Mouse (Mus musculus): ENCODE data around the gene Abcc5. TPM values are rescaled to one million over a fixed set of nuclear protein-coding genes. Genes with fewer than 3 reads are reported as not detected.
A peak's percentile ranks its signal among the peaks of the same experiment; 100 is the strongest.
"Not testable (repeated sequence)": the region's sequence is repeated elsewhere in the genome, so short reads cannot be mapped to it uniquely, and the experiment has no call there.

The Abcc5 gene
- polyA plus RNA-seq (2014; fragmentation: Nextera tagmentation; extraction: Ambion mirVana), result 54.6 and 66.1 TPM in 2 replicates

DNA sequence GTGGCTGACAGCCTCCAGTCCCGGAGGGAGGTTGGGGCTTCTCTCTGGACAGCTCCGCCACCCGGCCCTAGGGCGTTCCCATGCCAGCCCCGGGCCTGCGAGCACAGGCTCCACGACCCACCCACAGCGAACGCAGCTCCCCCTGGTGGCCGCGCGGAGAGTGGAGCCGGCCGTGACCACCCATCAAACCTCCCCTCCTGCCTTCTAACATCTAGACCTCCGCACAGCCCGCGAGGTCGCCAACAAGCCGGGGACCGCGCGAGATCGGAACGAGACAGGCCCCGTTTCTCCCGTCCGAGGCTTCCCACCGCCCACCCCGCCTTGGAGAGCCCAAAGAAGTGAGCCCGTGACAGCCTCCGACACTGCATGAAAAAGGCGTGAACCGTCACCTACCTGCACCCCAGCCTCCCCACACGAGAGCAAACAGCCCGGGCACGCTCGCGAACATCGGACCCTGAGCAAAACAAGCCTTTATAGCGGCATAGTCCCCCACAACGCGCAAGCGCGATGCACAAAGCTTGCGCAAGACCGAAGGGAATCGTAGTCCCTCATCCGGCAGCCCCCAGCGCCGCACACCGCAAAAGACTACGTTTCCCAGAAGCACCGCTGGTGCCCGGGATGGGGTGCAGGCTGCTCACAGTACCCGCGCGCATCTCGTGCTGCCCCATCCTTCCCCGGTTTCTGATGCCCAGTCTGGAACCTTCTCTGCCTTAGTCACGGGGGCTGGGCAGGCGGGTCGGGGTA is at the start of gene Abcc5:
TSS of gene Abcc5 (minus strand) at position 540 of the 744 bp plus-strand sequence.
- Histone ChIP-seq H3K9me3 (replicated peaks; ENCODE audit: control insufficient read depth, low read length) (no peaks in the 10 kb centered on the region), H3K4me1 (ENCODE audit: control insufficient read depth, insufficient read depth, low read length) (peaks cover 12% of the 10 kb centered on the region), H3K9ac (ENCODE audit: low read depth, low read length) (peak within 1 kb of the TSS; percentile 91), H3K27ac (ENCODE audit: low read depth, low read length) (peak within 1 kb of the TSS; percentile 82), H3K4me2 (peak within 1 kb of the TSS; percentile 80), H3K27me3 (ENCODE audit: control insufficient read depth, insufficient read depth, low read length) (no peaks in the 10 kb centered on the region), H3K36me3 (ENCODE audit: control insufficient read depth, insufficient read depth, low read length) (no peaks in the 10 kb centered on the region), H3K4me3 (ENCODE audit: low read depth, low read length) (peak within 1 kb of the TSS; percentile 83)
- under 1% methylated on average over 62 of the region's 62 CpGs for WGBS (ENCODE audit: insufficient replicate concordance)
- ATAC-seq (replicated peaks; ENCODE audit: insufficient number of reproducible peaks, low FRiP score, low TSS enrichment), result peak; percentile 94

DNA sequence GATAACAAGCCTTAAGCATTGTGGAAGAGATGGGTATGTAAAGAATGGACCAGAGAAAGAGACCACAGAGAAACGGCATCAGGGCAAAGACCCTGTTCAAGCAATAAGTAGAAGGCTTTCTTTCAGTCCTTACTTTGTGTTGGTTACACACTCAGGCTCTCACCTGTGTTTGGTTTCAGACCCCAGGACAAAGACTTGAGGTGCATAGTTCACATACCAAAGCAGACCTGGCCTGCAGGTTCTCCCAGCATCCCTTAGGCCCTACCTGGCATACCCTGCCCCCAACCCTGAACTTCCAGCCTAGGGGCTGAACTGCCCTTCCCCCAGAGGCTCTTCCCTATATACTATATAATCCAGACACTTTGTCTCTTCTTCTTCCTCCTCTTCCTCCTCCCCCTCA is 49.1 kb upstream of the Abcc5 start:
- no peak for ATAC-seq (replicated peaks; ENCODE audit: insufficient number of reproducible peaks, low FRiP score, low TSS enrichment)
- H3K4me3 ChIP-seq (ENCODE audit: low read depth, low read length), result no peak overlapping the region
- no peak overlapping the region for H3K4me2 ChIP-seq
- 96% methylated on average over 1 of the region's 1 CpGs for WGBS (ENCODE audit: insufficient replicate concordance)
- no peaks in the 10 kb centered on the region for H3K27me3 ChIP-seq (ENCODE audit: control insufficient read depth, insufficient read depth, low read length)
- peaks cover 12% of the 10 kb centered on the region for H3K4me1 ChIP-seq (ENCODE audit: control insufficient read depth, insufficient read depth, low read length)
- H3K9ac ChIP-seq (ENCODE audit: low read depth, low read length), result no peak overlapping the region
- no peak overlapping the region for H3K27ac ChIP-seq (ENCODE audit: low read depth, low read length)
- no peaks in the 10 kb centered on the region for H3K36me3 ChIP-seq (ENCODE audit: control insufficient read depth, insufficient read depth, low read length)
- no peaks in the 10 kb centered on the region; the same call in 1 of the 2 replicates for H3K9me3 ChIP-seq (replicated peaks; ENCODE audit: control insufficient read depth, low read length)

DNA sequence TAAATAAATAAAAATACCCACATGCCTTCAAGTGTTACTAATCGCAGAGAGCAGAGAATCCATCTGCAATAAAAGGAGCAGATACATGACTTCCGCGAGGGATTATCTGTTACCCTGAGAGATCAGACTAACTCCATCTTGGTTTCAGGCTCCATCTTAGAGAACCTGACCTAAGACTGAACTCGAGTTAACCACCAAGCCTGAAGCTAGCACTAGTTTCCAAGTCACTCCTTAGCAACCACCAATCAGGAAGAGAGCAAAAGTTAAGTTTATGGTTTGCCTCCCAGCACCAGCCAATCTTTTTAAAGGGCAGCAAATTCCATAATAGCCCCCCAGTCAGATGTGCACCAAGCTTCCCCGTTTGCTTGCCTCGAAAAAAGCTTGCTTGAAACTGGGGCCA is 48.6 kb upstream of the Abcc5 start:
- ATAC-seq (replicated peaks; ENCODE audit: insufficient number of reproducible peaks, low FRiP score, low TSS enrichment), result no peak
- H3K4me3 ChIP-seq (ENCODE audit: low read depth, low read length), result no peak overlapping the region
- H3K9ac ChIP-seq (ENCODE audit: low read depth, low read length), result no peak overlapping the region
- H3K27me3 ChIP-seq (ENCODE audit: control insufficient read depth, insufficient read depth, low read length), result no peaks in the 10 kb centered on the region
- H3K4me2 ChIP-seq, result no peak overlapping the region
- H3K27ac ChIP-seq (ENCODE audit: low read depth, low read length), result no peak overlapping the region
- 81% methylated on average over 6 of the region's 6 CpGs for WGBS (ENCODE audit: insufficient replicate concordance)
- peaks cover 12% of the 10 kb centered on the region for H3K4me1 ChIP-seq (ENCODE audit: control insufficient read depth, insufficient read depth, low read length)
- no peaks in the 10 kb centered on the region for H3K36me3 ChIP-seq (ENCODE audit: control insufficient read depth, insufficient read depth, low read length)
- no peaks in the 10 kb centered on the region; the same call in 1 of the 2 replicates for H3K9me3 ChIP-seq (replicated peaks; ENCODE audit: control insufficient read depth, low read length)

DNA sequence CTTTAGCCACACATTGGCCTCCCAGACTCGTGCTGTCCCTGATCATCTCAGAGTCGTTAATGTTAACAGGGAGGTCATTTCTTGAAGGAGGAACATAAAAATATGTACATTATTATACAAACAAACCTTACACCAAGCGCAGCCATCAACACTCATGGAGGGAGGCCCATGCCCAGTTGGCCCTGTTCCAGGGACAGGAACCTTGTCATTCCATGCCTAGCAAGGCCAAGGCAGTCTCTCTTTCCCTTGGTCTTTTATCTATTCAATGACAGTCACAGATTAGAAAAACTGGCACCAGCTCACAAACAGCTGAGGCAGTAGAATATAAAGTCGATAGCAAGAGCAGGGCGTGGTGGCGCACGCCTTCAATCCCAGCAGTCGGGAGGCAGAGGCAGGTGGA is 48.0 kb upstream of the Abcc5 start:
- Histone ChIP-seq H3K9ac (ENCODE audit: low read depth, low read length) (no peak overlapping the region), H3K27ac (ENCODE audit: low read depth, low read length) (no peak overlapping the region), H3K4me2 (no peak overlapping the region), H3K36me3 (ENCODE audit: control insufficient read depth, insufficient read depth, low read length) (no peaks in the 10 kb centered on the region), H3K4me3 (ENCODE audit: low read depth, low read length) (no peak overlapping the region), H3K9me3 (replicated peaks; ENCODE audit: control insufficient read depth, low read length) (no peaks in the 10 kb centered on the region; the same call in 1 of the 2 replicates), H3K27me3 (ENCODE audit: control insufficient read depth, insufficient read depth, low read length) (no peaks in the 10 kb centered on the region), H3K4me1 (ENCODE audit: control insufficient read depth, insufficient read depth, low read length) (peaks cover 12% of the 10 kb centered on the region)
- no peak for ATAC-seq (replicated peaks; ENCODE audit: insufficient number of reproducible peaks, low FRiP score, low TSS enrichment)
- 77% methylated on average over 8 of the region's 8 CpGs for WGBS (ENCODE audit: insufficient replicate concordance)

DNA sequence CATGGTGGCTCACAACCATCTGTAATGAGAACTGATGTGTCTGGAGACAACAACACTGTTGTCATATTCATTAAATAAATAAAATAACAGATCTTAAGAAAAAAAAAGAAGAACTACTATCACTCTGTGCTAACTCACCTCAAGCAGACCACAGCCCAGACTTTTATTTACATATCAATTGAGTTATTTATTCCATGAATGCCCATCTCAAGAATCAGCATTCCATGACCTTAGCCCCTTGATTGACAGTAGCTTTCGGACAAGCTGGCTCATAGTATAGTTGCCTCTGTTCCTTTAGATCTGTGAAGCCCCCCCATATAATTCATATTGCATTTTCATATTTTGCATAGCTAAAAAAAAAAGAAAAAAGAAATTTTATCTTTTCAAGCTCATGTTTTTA is 47.6 kb upstream of the Abcc5 start:
- no peaks in the 10 kb centered on the region for H3K36me3 ChIP-seq (ENCODE audit: control insufficient read depth, insufficient read depth, low read length)
- H3K9me3 ChIP-seq (replicated peaks; ENCODE audit: control insufficient read depth, low read length), result no peaks in the 10 kb centered on the region
- H3K9ac ChIP-seq (ENCODE audit: low read depth, low read length), result no peak overlapping the region
- H3K4me2 ChIP-seq, result no peak overlapping the region
- no peak for ATAC-seq (replicated peaks; ENCODE audit: insufficient number of reproducible peaks, low FRiP score, low TSS enrichment)
- WGBS (ENCODE audit: insufficient replicate concordance), result 91% methylated on average over 1 of the region's 1 CpGs
- H3K27me3 ChIP-seq (ENCODE audit: control insufficient read depth, insufficient read depth, low read length), result no peaks in the 10 kb centered on the region
- no peak overlapping the region for H3K27ac ChIP-seq (ENCODE audit: low read depth, low read length)
- peaks cover 12% of the 10 kb centered on the region for H3K4me1 ChIP-seq (ENCODE audit: control insufficient read depth, insufficient read depth, low read length)
- no peak overlapping the region for H3K4me3 ChIP-seq (ENCODE audit: low read depth, low read length)

DNA sequence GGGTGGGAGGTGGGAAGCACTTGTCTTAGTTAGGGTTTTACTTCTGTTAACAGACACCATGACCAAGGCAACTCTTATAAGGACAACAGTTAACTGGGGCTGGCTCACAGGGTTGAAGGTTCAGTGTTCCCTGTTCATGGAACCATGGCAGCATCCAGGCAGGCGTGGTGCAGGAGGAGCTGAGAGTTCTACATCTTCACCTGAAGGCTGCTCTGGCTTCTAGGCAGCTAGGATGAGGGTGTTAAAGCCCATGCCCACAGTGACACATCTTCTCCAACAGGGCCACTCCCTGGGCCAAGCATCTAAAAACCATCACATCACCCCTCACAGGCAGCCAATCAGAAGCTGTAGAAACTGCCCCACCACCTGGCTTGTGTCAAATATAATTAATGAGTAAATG is 45.5 kb upstream of the Abcc5 start:
- no peaks in the 10 kb centered on the region for H3K9me3 ChIP-seq (replicated peaks; ENCODE audit: control insufficient read depth, low read length)
- H3K4me2 ChIP-seq, result no peak overlapping the region
- no peak overlapping the region for H3K4me3 ChIP-seq (ENCODE audit: low read depth, low read length)
- H3K36me3 ChIP-seq (ENCODE audit: control insufficient read depth, insufficient read depth, low read length), result no peaks in the 10 kb centered on the region
- H3K27me3 ChIP-seq (ENCODE audit: control insufficient read depth, insufficient read depth, low read length), result no peaks in the 10 kb centered on the region
- H3K9ac ChIP-seq (ENCODE audit: low read depth, low read length), result no peak overlapping the region
- ATAC-seq (replicated peaks; ENCODE audit: insufficient number of reproducible peaks, low FRiP score, low TSS enrichment), result no peak
- no peak overlapping the region for H3K27ac ChIP-seq (ENCODE audit: low read depth, low read length)
- H3K4me1 ChIP-seq (ENCODE audit: control insufficient read depth, insufficient read depth, low read length), result peaks cover 4% of the 10 kb centered on the region
- 61% methylated on average over 1 of the region's 1 CpGs for WGBS (ENCODE audit: insufficient replicate concordance)

DNA sequence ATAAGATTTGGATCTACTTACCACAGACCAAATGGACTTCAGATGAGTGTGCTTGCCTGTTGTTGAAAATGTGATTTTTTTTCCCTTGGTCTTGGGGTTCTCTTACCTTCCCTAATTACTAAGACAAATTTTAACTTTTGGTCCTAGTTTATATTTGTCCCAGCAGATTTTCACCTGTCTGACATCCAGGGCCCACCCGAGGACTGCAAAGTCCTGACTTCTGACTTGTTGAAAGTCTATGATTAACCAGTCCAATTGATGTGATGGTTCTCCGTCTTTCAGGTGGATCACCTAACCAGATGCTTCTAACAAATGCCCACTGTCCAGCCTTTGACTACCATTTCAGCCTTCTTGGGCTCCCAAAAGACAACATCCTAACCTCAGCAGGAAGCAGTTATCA is 44.8 kb upstream of the Abcc5 start:
- WGBS (ENCODE audit: insufficient replicate concordance), result 86% methylated on average over 2 of the region's 2 CpGs
- H3K27ac ChIP-seq (ENCODE audit: low read depth, low read length), result no peak overlapping the region
- no peaks in the 10 kb centered on the region for H3K27me3 ChIP-seq (ENCODE audit: control insufficient read depth, insufficient read depth, low read length)
- H3K4me2 ChIP-seq, result no peak overlapping the region
- H3K9me3 ChIP-seq (replicated peaks; ENCODE audit: control insufficient read depth, low read length), result no peaks in the 10 kb centered on the region
- no peak overlapping the region for H3K4me3 ChIP-seq (ENCODE audit: low read depth, low read length)
- no peaks in the 10 kb centered on the region for H3K36me3 ChIP-seq (ENCODE audit: control insufficient read depth, insufficient read depth, low read length)
- H3K4me1 ChIP-seq (ENCODE audit: control insufficient read depth, insufficient read depth, low read length), result no peaks in the 10 kb centered on the region
- H3K9ac ChIP-seq (ENCODE audit: low read depth, low read length), result no peak overlapping the region
- ATAC-seq (replicated peaks; ENCODE audit: insufficient number of reproducible peaks, low FRiP score, low TSS enrichment), result no peak

DNA sequence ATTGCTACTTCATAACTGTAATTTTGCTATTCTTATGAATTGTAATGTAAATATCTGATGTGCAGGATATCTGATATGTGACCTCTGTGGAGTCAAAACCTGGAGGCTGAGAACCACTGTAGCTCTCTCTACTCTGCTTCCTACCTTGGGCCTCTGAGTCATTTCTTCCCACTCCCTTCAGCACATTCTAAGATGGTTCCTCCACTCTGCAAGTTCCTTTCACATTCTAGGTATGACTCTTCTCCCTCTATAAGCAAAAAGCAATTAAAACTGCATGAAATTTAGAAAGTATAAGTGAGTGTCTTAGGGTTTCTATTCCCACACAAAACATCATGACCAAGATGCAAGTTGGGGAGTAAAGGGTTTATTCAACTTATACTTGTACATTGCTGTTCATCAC is 38.5 kb upstream of the Abcc5 start:
- Histone ChIP-seq H3K4me2 (no peak overlapping the region), H3K36me3 (ENCODE audit: control insufficient read depth, insufficient read depth, low read length) (no peaks in the 10 kb centered on the region), H3K9ac (ENCODE audit: low read depth, low read length) (no peak overlapping the region), H3K27me3 (ENCODE audit: control insufficient read depth, insufficient read depth, low read length) (no peaks in the 10 kb centered on the region), H3K27ac (ENCODE audit: low read depth, low read length) (no peak overlapping the region), H3K4me3 (ENCODE audit: low read depth, low read length) (no peak overlapping the region), H3K9me3 (replicated peaks; ENCODE audit: control insufficient read depth, low read length) (no peaks in the 10 kb centered on the region), H3K4me1 (ENCODE audit: control insufficient read depth, insufficient read depth, low read length) (no peaks in the 10 kb centered on the region)
- no peak for ATAC-seq (replicated peaks; ENCODE audit: insufficient number of reproducible peaks, low FRiP score, low TSS enrichment)

DNA sequence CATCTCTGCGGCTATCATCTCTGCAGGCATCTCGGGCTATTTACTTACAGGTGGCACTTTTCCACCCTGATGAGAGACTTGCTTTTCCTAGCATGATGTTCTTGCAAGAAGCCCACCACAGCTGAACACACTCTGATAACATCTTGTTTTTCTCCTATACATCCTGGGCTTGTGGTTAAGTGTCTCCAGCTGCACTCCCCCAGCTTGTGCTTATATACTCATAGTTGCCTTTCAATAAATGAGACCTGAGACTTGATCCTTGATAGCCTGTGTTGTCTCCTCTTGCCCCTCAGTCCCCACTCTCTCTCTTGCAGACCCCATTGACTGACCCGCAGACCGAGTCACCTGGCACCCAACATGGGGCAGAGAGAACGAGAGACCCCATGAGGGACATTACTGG is 32.5 kb upstream of the Abcc5 start:
- H3K4me2 ChIP-seq; H3K36me3 ChIP-seq (ENCODE audit: control insufficient read depth, insufficient read depth, low read length); H3K9ac ChIP-seq (ENCODE audit: low read depth, low read length); ATAC-seq (replicated peaks; ENCODE audit: insufficient number of reproducible peaks, low FRiP score, low TSS enrichment); H3K9me3 ChIP-seq (replicated peaks; ENCODE audit: control insufficient read depth, low read length); H3K4me1 ChIP-seq (ENCODE audit: control insufficient read depth, insufficient read depth, low read length); H3K27ac ChIP-seq (ENCODE audit: low read depth, low read length); H3K27me3 ChIP-seq (ENCODE audit: control insufficient read depth, insufficient read depth, low read length); H3K4me3 ChIP-seq (ENCODE audit: low read depth, low read length): not testable (repeated sequence)
- 79% methylated on average over 5 of the region's 5 CpGs for WGBS (ENCODE audit: insufficient replicate concordance)

All from heart, embryonic 11.5 days (tissue).